Mouse (Mus musculus) liver, postnatal 0 days (tissue): ENCODE results near the gene Hist1h3f. TPM values are rescaled to one million over a fixed set of nuclear protein-coding genes. Genes with fewer than 3 reads are reported as not detected.
"Not testable (repeated sequence)": the region's sequence is repeated elsewhere in the genome, so short reads cannot be mapped to it uniquely, and the experiment has no call there.

Source experiments
- ATAC-seq: fragments of 200-750 bp; cut with Nextera tagmentation; 2 replicates; pipeline ENCODE4 v1.8.0; 2017; ENCODE audit warnings: mild to moderate bottlenecking, moderate library complexity
- DNase-seq: peaks from one replicate; pipeline ENCODE4 v3.0.0-alpha.2; 2016
- H3K27ac ChIP-seq: fragments of 300-500 bp; sonication (generic); 2 replicates; pipeline ENCODE4 v1.5.1; 2014; ENCODE audit warnings: antibody characterized with exemption, moderate library complexity, mild to moderate bottlenecking, low read depth
- H3K27me3 ChIP-seq: fragments of 300-500 bp; sonication (generic); 2 replicates; pipeline ENCODE4 v1.6.1; 2014; ENCODE audit warnings: low read length, control low read depth, mixed read lengths; ENCODE audit not compliant: insufficient read depth
- H3K36me3 ChIP-seq: fragments of 300-500 bp; sonication (generic); replicated peaks from 2 replicates; pipeline ENCODE4 v1.6.1; 2014; ENCODE audit warnings: mild to moderate bottlenecking, control low read depth, low read length, moderate library complexity, mixed read lengths; ENCODE audit not compliant: insufficient read depth
- H3K4me1 ChIP-seq: fragments of 300-500 bp; sonication (generic); 2 replicates; pipeline ENCODE4 v1.6.1; 2014; ENCODE audit warnings: antibody characterized with exemption, mild to moderate bottlenecking, control low read depth; ENCODE audit not compliant: insufficient read depth
- H3K4me2 ChIP-seq: fragments of 300-500 bp; sonication (generic); 2 replicates; pipeline ENCODE4 v1.6.1; 2014; ENCODE audit warnings: low read depth, mild to moderate bottlenecking, low read length, moderate library complexity, mixed read lengths
- H3K4me3 ChIP-seq: fragments of 300-500 bp; sonication (generic); 2 replicates; pipeline ENCODE4 v1.5.1; 2014; ENCODE audit warnings: low read depth, low read length
- H3K9ac ChIP-seq: fragments of 300-500 bp; sonication (generic); replicated peaks from 2 replicates; pipeline ENCODE4 v1.6.1; 2014; ENCODE audit warnings: mild to moderate bottlenecking, moderate library complexity
- H3K9me3 ChIP-seq: fragments of 300-500 bp; sonication (generic); 2 replicates; pipeline ENCODE4 v1.6.1; 2016; ENCODE audit warnings: mild to moderate bottlenecking, control low read depth, low read length, mixed read lengths
- CTCF ChIP-seq: sonication (generic); IDR thresholded peaks from 2 replicates; pipeline ENCODE4 v1.5.1; 2016; ENCODE audit warnings: antibody characterized with exemption, low read depth
- EP300 ChIP-seq: IDR thresholded peaks from 2 replicates; pipeline ENCODE4 v1.6.1; 2016; ENCODE audit warnings: antibody characterized with exemption, low read depth, mild to moderate bottlenecking
- WGBS: fragments of 180-500 bp; shearing (Covaris S2); extraction: QIAGEN DNeasy Blood & Tissue Kit; methylation state at CpG from one replicate; pipeline ENCODE4 v1.1.7; 2014; ENCODE audit not compliant: insufficient replicate concordance; 5-methylcytosine and 5-hydroxymethylcytosine counted together
- polyA plus RNA-seq: library from polyadenylated mRNA; unstranded; fragments of >200 nt; fragmentation: Nextera tagmentation; extraction: Ambion mirVana; gene quantifications from 2 replicates; pipeline ENCODE4 v1.2.1, GENCODE M21; 2015

Hist1h3f gene
- polyA plus RNA-seq, 1 experiment from 2014 or later, result 1.5 TPM

- ATAC-seq, result peak; percentile 79
- 0% methylated on average over 19 of the region's 36 CpGs for WGBS
- H3K4me3 ChIP-seq, result peak overlapping the region; percentile 59
- peaks cover 29% of the 10 kb centered on the region for H3K4me1 ChIP-seq
- not testable (repeated sequence) for H3K27me3 ChIP-seq, H3K36me3 ChIP-seq, H3K9me3 ChIP-seq
- peak overlapping the region; percentile 99 for H3K27ac ChIP-seq
- DNase-seq, result peak; percentile 75
- TF ChIP-seq EP300, result peak; percentile 71
- peak overlapping the region; percentile 65 for H3K9ac ChIP-seq
- peak overlapping the region; percentile 86 for H3K4me2 ChIP-seq
Observed at GRCm38 (mm10) chr13:23585442-23586098, 41.7 kb downstream of the Hist1h3f start.

GRCm38 (mm10) chr13:23586099-23586939, 42.5 kb downstream of the Hist1h3f start:
- TF ChIP-seq EP300, result 0 out of 2 replicates have a peak, but pooled peaks have one; percentile 33
- no peak for TF ChIP-seq CTCF
- Histone ChIP-seq H3K4me1 (peaks cover 26% of the 10 kb centered on the region), H3K27me3 (no peaks in the 10 kb centered on the region), H3K4me3 (peak overlapping the region; percentile 59), H3K9ac (peak overlapping the region; percentile 69), H3K27ac (peak overlapping the region; percentile 97), H3K4me2 (peak overlapping the region; percentile 86), H3K36me3 (no peaks in the 10 kb centered on the region), H3K9me3 (no peaks in the 10 kb centered on the region)
- WGBS, result 3% methylated on average over 22 of the region's 22 CpGs
- ATAC-seq, result no peak
- DNase-seq, result no peak

GRCm38 (mm10) chr13:23586940-23587225, 43.0 kb downstream of the Hist1h3f start:
- peak; percentile 11 for DNase-seq

GRCm38 (mm10) chr13:23591206-23591605, 47.4 kb downstream of the Hist1h3f start:
- Histone ChIP-seq H3K9me3 (no peaks in the 10 kb centered on the region), H3K36me3 (no peaks in the 10 kb centered on the region), H3K27ac (no peak overlapping the region), H3K4me2 (no peak overlapping the region), H3K4me1 (peaks cover 35% of the 10 kb centered on the region), H3K9ac (no peak overlapping the region), H3K4me3 (no peak overlapping the region), H3K27me3 (no peaks in the 10 kb centered on the region)
- TF ChIP-seq CTCF (no peak), EP300 (no peak)
- no peak for ATAC-seq
- 86% methylated on average over 7 of the region's 7 CpGs for WGBS
- no peak for DNase-seq

More at GRCm38 (mm10) chr13:23586940-23587225, 43.0 kb downstream of the Hist1h3f start:
- Histone ChIP-seq H3K9ac (peak overlapping the region; percentile 69), H3K4me2 (peak overlapping the region; percentile 86), H3K4me3 (peak overlapping the region; percentile 59), H3K27ac (peak overlapping the region; percentile 97), H3K4me1 (peaks cover 26% of the 10 kb centered on the region), H3K9me3 (no peaks in the 10 kb centered on the region), H3K36me3 (no peaks in the 10 kb centered on the region), H3K27me3 (no peaks in the 10 kb centered on the region)
- no peak for ATAC-seq
- TF ChIP-seq CTCF (no peak), EP300 (no peak)
- 5% methylated on average over 1 of the region's 1 CpGs for WGBS

GRCm38 (mm10) chr13:23591886-23592285, 48.0 kb downstream of the Hist1h3f start:
- not testable (repeated sequence) for ATAC-seq, H3K4me3 ChIP-seq, H3K27ac ChIP-seq, H3K9me3 ChIP-seq, H3K36me3 ChIP-seq, H3K4me2 ChIP-seq, H3K9ac ChIP-seq, DNase-seq, H3K27me3 ChIP-seq
- peaks cover 33% of the 10 kb centered on the region for H3K4me1 ChIP-seq
- WGBS, result 65% methylated on average over 7 of the region's 7 CpGs

DNA sequence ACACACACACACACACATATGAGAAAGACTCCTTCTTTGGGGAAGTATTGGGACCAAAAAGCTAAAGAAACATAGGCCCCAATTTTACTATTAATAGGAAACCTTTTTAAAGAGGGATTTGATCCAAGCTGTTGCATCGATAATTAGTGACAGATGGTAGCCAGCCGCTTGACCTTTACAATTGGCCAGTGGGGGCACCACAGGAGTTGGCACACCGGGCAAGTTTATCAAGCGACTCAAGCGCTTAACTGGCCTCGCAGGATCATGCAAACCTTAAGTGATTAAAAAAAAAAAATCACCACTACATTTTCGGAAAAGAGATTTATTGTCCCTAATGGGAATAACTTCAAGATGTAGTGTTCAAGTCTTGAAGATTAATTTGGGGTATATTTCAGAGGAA, 48.8 kb downstream of the Hist1h3f start:
- no peaks in the 10 kb centered on the region for H3K36me3 ChIP-seq
- H3K9ac ChIP-seq, result no peak overlapping the region
- H3K27ac ChIP-seq, result peak overlapping the region; percentile 78
- DNase-seq, result no peak
- H3K4me1 ChIP-seq, result peaks cover 35% of the 10 kb centered on the region
- no peak for TF ChIP-seq CTCF
- TF ChIP-seq EP300, result no peak
- no peak overlapping the region for H3K4me3 ChIP-seq
- WGBS, result 75% methylated on average over 7 of the region's 7 CpGs
- no peaks in the 10 kb centered on the region for H3K9me3 ChIP-seq
- ATAC-seq, result no peak
- no peak overlapping the region for H3K4me2 ChIP-seq
- no peaks in the 10 kb centered on the region for H3K27me3 ChIP-seq
